Mouse (Mus musculus) kidney, adult 2 months (tissue): Measurements from ENCODE around the gene Hist3h2ba. TPM values are rescaled to one million over a fixed set of nuclear protein-coding genes. Genes with fewer than 3 reads are reported as not detected.
A peak's percentile ranks its signal among the peaks of the same experiment; 100 is the strongest.

ENCODE experiments used
- DNase-seq: peaks from one replicate; pipeline ENCODE4 v3.0.0; 2021
- H3K27ac ChIP-seq: fragments of 200-500 bp; 2 replicates; pipeline ENCODE4 v1.5.1; 2012; ENCODE audit warnings: low read depth, low read length, control low read depth, inconsistent platforms; ENCODE audit not compliant: insufficient read depth
- H3K27me3 ChIP-seq: fragments of 200-500 bp; replicated peaks from 2 replicates; pipeline ENCODE4 v1.6.1; 2012; ENCODE audit warnings: mild to moderate bottlenecking, moderate library complexity, low read length, inconsistent platforms; ENCODE audit not compliant: control insufficient read depth, insufficient read depth
- H3K36me3 ChIP-seq: fragments of 200-500 bp; 2 replicates; pipeline ENCODE4 v1.6.1; 2012; ENCODE audit warnings: mild to moderate bottlenecking, moderate library complexity, low read length, inconsistent platforms; ENCODE audit not compliant: control insufficient read depth, insufficient read depth
- H3K4me1 ChIP-seq: fragments of 200-500 bp; 2 replicates; pipeline ENCODE4 v1.6.1; 2011; ENCODE audit warnings: low read length; ENCODE audit not compliant: control insufficient read depth, insufficient read depth
- H3K4me3 ChIP-seq: fragments of 200-500 bp; 2 replicates; pipeline ENCODE4 v1.5.1; 2011; ENCODE audit warnings: mild to moderate bottlenecking, low read depth, low read length, control low read depth; ENCODE audit not compliant: insufficient read depth
- CTCF ChIP-seq: fragments of 200-500 bp; conservative IDR thresholded peaks from 2 replicates; pipeline ENCODE4 v1.5.1; 2011; ENCODE audit warnings: low read depth, mild to moderate bottlenecking, control low read depth, low read length, moderate library complexity, mixed read lengths; ENCODE audit not compliant: insufficient read depth, insufficient read length
- POLR2A ChIP-seq: fragments of 200-500 bp; IDR thresholded peaks from one replicate; pipeline ENCODE4 v1.6.1; 2011; ENCODE audit warnings: low read depth, low read length, control low read depth
- WGBS: fragments of 180-500 bp; shearing (Covaris S2); methylation state at CpG from one replicate; pipeline ENCODE4 v1.1.7; 2018; 5-methylcytosine and 5-hydroxymethylcytosine counted together
- polyA plus RNA-seq: library from polyadenylated mRNA; depleted of rRNA; stranded (reverse); fragments of >200 nt; gene quantifications from 2 replicates; pipeline ENCODE4 v1.2.3, GENCODE M21; 2012

The Hist3h2ba gene
- polyA plus RNA-seq, 1 experiment, result 3.0 TPM

GRCm38 (mm10) chr11:58927790-58928651 is 20.7 kb upstream of the Hist3h2ba start:
- H3K27ac ChIP-seq, result peak overlapping the region; percentile 58
- H3K36me3 ChIP-seq, result no peaks in the 10 kb centered on the region
- 25% methylated on average over 20 of the region's 20 CpGs for WGBS
- DNase-seq, result peak; percentile 65
- H3K4me1 ChIP-seq, result peaks cover 18% of the 10 kb centered on the region; the same call in 1 of the 2 replicates
- TF ChIP-seq POLR2A (no peak), CTCF (peak; percentile 64)
- H3K4me3 ChIP-seq, result peak overlapping the region; percentile 36
- no peaks in the 10 kb centered on the region for H3K27me3 ChIP-seq

DNA sequence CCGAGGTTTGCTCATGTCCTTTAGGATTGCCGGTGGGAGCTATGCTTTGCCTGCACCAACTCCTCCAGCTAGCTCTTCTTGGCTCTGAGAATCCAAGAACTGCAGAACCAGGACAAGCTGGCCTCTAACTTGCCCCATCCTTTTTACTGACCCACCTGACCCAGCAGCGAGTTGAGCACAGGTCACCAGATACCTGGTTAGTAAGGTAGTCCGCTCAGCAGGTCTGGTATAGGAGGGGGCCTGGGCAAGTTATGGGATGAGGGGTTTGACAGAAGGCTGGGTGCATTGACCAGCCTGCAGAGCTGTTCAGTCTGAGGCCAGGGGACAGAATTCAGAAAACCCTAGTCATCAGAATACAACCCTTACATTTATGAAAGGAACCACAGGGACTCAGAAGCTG is 19.7 kb upstream of the Hist3h2ba start:
- peaks cover 18% of the 10 kb centered on the region; the same call in 1 of the 2 replicates for H3K4me1 ChIP-seq
- DNase-seq, result no peak
- H3K4me3 ChIP-seq, result no peak overlapping the region
- H3K27me3 ChIP-seq, result no peaks in the 10 kb centered on the region
- H3K36me3 ChIP-seq, result no peaks in the 10 kb centered on the region
- H3K27ac ChIP-seq, result peak overlapping the region; percentile 27; the same call in 1 of the 2 replicates
- WGBS, result 60% methylated on average over 4 of the region's 4 CpGs
- no peak for TF ChIP-seq CTCF
- TF ChIP-seq POLR2A, result no peak

GRCm38 (mm10) chr11:58929641-58930040 is 19.1 kb upstream of the Hist3h2ba start:
- Histone ChIP-seq H3K27ac (no peak overlapping the region), H3K4me1 (peaks cover 18% of the 10 kb centered on the region; the same call in 1 of the 2 replicates), H3K36me3 (no peaks in the 10 kb centered on the region), H3K4me3 (no peak overlapping the region), H3K27me3 (no peaks in the 10 kb centered on the region)
- DNase-seq, result peak; percentile 85
- 30% methylated on average over 3 of the region's 3 CpGs for WGBS
- no peak for TF ChIP-seq CTCF
- no peak for TF ChIP-seq POLR2A

GRCm38 (mm10) chr11:58930254-58930653 is 18.5 kb upstream of the Hist3h2ba start:
- Histone ChIP-seq H3K4me1 (peaks cover 18% of the 10 kb centered on the region; the same call in 1 of the 2 replicates), H3K4me3 (no peak overlapping the region), H3K27ac (no peak overlapping the region), H3K27me3 (no peaks in the 10 kb centered on the region), H3K36me3 (no peaks in the 10 kb centered on the region)
- 85% methylated on average over 3 of the region's 3 CpGs for WGBS
- DNase-seq, result no peak
- no peak for TF ChIP-seq POLR2A
- TF ChIP-seq CTCF, result 0 out of 2 replicates have a peak, but pooled peaks have one; percentile 12

GRCm38 (mm10) chr11:58931576-58931975 is 17.1 kb upstream of the Hist3h2ba start:
- H3K4me3 ChIP-seq, result no peak overlapping the region
- H3K4me1 ChIP-seq, result peaks cover 19% of the 10 kb centered on the region; the same call in 1 of the 2 replicates
- H3K27me3 ChIP-seq, result no peaks in the 10 kb centered on the region
- peaks cover under 1% of the 10 kb centered on the region; the same call in 1 of the 2 replicates for H3K36me3 ChIP-seq
- 42% methylated on average over 4 of the region's 4 CpGs for WGBS
- TF ChIP-seq CTCF, result 0 out of 2 replicates have a peak, but pooled peaks have one; percentile 21
- TF ChIP-seq POLR2A, result no peak
- no peak for DNase-seq
- H3K27ac ChIP-seq, result no peak overlapping the region

DNA sequence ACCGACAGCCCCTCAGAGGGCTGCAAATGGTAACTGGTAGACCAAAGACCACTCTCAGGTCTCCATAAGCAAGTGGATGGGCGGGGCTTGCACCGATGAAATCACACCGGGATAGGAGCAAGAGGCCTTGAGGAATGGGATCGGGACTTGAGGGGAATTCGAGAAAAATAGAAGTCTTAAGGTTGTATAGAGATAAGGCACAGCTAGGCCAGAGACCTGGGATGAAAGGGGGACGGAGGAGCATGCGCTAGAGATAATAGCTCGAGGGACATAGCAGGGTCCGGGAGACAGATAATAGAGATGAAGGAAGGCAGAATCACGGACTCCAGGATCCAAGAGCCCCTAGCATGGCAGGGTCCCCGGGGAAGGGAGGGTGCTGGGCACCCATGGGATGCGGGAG is 10.8 kb upstream of the Hist3h2ba start:
- H3K4me3 ChIP-seq, result peak overlapping the region; percentile 90
- TF ChIP-seq CTCF, result no peak
- TF ChIP-seq POLR2A, result no peak
- H3K27ac ChIP-seq, result no peak overlapping the region
- no peaks in the 10 kb centered on the region for H3K27me3 ChIP-seq
- DNase-seq, result no peak
- WGBS, result 2% methylated on average over 13 of the region's 13 CpGs
- peaks cover 10% of the 10 kb centered on the region; the same call in 1 of the 2 replicates for H3K4me1 ChIP-seq
- peaks cover 2% of the 10 kb centered on the region; the same call in 1 of the 2 replicates for H3K36me3 ChIP-seq

DNA sequence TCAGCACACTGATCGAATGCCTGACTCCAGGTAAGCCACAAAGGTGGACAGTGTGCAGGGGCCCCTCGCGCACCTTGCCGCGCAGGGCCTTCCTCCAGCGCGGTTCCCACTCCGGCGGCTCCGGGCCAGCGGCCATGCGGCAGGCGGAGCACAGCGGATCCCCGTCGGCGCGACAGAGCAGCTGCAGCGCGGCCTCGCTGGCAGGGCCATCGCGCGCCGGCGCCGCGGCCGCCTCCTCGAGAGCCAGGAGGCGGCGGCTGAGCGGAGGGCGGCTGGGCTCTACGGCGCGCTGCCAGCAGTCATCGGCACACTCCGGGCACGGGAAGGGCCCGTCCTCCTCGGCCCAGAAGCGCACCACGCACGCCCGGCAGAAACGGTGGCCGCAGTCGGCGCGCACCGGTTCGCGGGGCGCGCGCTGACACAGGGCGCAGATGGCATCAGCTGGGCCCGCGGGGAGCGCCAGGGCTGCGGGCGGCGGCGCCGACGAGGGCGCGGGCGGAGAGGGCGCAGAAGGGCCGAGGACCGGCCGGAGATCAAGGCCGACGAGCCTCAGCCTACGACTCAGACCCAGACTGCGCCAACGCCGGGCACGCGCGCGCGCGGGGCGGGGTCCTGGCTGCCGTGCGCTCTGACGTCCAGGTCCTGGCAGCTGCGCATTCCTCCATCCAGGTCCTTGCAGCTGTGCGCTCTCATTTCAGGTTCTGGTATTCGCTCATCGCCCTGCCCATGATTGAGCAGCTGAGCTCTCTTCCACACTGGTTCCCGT is 10.2 kb upstream of the Hist3h2ba start, which contains the start of gene Rnf187:
Rnf187 (minus strand) TSS at position 595 of the 766 bp plus-strand sequence.
- under 1% methylated on average over 95 of the region's 95 CpGs for WGBS
- H3K36me3 ChIP-seq, result peaks cover 2% of the 10 kb centered on the region; the same call in 1 of the 2 replicates
- no peaks in the 10 kb centered on the region for H3K27me3 ChIP-seq
- peak within 1 kb of the TSS; percentile 60 for H3K27ac ChIP-seq
- DNase-seq, result peak; percentile 96
- peaks cover 10% of the 10 kb centered on the region; the same call in 1 of the 2 replicates for H3K4me1 ChIP-seq
- peak within 1 kb of the TSS; percentile 90 for H3K4me3 ChIP-seq
- 0 out of 2 replicates have a peak, but pooled peaks have one; percentile 1 for TF ChIP-seq CTCF
- TF ChIP-seq POLR2A, result peak; percentile 79
